Mouse (Mus musculus) gastrocnemius, postnatal 4 days (tissue): ENCODE measurements around the gene Gpr141. TPM values are rescaled to one million over a fixed set of nuclear protein-coding genes. Genes with fewer than 3 reads are reported as not detected.
"Not testable (repeated sequence)": the region's sequence is repeated elsewhere in the genome, so short reads cannot be mapped to it uniquely, and the experiment has no call there.

Experiments used
- DNase-seq, 2 experiments: peaks; one replicate each; pipeline ENCODE4 v3.0.0; 2021 to 2022; ENCODE audit warnings: low spot score in 2 of 2, mixed read lengths in 2 of 2
- long read RNA-seq, 2 experiments: library from polyadenylated mRNA; stranded (forward); transcript quantifications; one replicate each; pipeline ENCODE4 v2.0.0; 2021
- total RNA-seq, 2 experiments: library from RNA; stranded (reverse); gene quantifications; 2 replicates each; pipeline ENCODE4 v1.2.3; 2021

The Gpr141 gene
- under 1 TPM; 0.29 to 0.32 TPM for total RNA-seq
- long read RNA-seq, experiment 1, result 0 reads
- long read RNA-seq, experiment 2, result 0 reads

DNA sequence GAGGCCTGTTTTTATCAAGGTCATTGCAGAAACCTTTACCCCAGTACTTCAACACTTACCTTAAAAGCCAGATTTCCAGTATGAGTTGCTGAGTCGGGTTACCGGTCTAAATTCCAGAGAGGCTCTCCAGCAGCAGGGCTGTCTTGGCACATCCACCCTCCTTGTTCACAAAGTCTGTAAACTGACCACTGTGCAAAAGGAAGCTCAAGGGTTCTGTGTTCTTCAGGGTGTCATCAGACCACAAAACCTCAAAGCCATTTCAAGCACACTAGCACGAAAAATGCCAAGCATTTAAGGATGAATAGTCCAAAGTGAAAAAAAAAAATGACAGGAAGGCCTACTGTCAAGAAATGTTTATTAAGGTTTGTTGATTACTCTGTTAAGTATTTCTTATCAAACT lies at the start of gene Gpr141:
Gpr141 (minus strand) TSS at position 187 of the 400 bp plus-strand sequence.
- no peak for DNase-seq

DNA sequence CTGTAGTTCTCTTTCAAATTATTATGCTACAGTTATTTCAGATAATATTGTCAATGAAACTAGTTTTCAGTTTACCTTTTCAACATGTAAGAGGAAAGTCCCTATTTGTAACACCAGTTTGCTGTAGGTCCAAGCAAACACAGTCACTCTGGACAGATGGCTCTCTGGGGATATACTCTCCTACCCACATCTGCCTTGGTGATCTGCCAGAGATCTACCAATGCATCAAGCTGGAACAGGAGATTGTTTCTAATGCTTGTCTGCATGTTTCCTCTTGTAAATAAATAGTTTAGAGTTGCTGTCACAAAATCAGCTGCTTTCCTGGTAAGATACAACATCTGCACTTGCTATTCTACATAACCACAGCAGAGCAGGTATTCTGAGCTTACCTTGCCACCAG lies 40.2 kb upstream of the Gpr141 start:
- DNase-seq, result no peak

DNA sequence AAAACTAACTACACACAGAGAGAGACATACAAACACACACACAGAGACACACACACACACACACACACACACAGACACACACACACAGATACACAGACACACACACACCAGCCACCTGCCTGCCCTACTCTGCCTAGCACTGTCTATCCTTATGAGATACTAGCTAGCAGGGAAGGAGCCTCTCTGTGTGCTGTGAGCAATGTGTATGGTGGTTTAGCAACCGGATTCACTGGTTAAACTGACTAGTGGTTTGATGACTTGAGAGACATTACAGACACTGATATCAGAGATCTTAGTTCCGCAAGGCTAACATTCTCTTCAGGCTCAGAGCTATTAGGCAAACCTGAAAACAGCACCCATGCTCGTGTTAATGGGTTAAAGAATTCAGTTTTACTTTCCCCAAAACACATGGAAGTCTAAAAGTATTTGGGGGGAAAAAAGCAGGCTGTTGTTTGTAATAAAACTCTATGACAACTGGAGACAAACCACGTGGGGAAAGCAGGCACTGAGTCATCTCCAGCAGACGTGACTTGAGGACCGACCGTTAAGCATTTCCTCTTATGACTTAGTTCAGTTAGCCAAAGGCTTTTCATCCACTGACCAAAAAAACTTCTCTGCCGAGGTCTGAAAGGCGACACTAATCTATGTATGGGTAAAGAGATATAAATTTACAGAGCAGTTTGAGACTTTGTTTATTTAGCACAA lies 30.7 kb upstream of the Gpr141 start:
- DNase-seq, result no peak

DNA sequence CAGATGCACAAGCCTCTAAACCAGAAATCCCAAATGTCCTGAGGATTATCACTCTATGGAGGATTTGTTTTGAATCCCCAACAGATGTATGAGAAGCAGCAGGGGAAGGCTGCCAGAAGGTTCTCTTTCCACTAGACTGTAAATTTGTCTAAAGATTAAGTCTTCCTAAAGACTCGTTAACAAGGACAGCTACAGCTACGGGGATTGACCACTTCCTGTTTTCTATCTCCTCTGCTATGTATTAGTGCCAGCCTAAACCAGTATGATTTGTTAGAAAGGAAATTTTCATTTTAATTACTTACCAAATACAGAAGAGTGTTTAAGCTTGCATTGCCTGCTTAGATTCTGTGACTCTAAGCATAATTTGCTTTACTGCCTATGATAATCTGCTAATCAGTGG lies 30.0 kb upstream of the Gpr141 start:
- no peak for DNase-seq

DNA sequence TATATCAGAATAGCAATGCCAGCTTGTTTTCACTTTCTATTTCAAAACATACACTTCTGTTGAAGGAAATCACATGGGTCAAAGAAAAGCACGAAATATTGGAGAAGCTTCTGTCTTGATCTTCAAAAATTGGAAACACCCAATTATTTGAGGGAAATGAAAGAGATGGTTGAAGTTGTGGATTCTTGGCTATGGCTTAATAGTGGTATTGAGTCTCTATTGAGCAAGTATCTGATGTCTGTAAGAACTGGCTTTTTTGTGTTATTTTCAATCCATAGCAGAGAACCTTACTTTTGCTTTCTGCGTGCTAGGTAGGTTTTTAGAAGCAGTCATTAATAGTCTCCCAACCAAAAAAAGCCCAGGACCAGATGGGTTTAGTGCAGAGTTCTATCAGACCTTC lies 19.4 kb upstream of the Gpr141 start:
- DNase-seq, result no peak

DNA sequence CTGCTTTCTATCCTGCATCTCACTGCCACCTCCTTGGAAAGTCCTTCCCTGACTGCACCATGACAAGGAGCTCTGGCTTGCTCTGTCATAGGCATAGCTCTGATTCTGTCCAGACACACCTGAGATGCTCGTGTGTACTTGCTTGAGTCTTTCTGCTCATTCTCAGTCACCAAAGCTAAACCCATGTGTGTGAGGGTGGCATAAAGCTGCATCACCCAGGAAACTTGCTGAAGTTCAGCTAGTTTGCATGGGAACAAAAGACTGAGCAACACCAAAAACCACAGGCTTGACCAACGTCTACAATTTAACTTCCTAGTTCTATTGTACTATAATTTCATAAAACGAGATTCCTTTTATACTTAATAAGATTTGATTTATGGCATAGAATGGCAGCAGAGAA lies 18.6 kb upstream of the Gpr141 start:
- DNase-seq, result no peak

DNA sequence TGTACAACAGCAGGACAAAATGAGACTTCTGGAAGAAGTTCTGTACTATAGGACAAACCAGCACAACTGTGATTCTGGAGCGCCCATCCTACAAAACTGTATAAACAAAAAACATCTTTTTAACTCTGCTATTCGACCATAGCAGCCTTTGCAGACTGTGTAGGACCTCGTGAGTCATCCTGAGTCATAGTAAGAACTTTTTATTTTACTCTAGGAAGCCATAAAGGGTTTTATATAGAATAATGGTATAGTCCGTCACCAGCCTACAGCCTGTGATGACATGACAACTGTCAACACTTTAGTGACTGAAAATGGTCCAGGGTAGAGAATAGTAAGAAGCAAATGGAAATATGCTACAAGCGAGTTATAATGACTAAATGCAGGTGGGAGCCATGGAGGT lies 17.6 kb upstream of the Gpr141 start:
- DNase-seq, result no peak

DNA sequence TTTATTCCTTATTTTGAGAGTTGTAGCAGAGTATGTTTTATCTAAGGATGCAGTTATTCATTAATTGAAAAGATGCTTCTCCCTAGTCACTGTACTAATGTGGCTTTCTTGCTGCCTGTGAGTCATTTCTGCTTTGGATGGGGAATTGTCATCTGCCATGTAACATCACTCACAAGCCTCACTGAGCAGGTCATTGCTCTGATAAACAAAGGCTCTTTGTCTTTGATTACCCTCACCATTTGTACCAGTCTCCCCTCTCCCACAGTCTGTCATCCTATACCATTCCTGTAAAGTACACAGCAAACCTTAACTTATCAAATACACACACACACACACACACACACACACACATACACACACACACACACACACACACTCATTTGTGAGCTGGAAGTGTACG lies 16.1 kb upstream of the Gpr141 start:
- no peak for DNase-seq

DNA sequence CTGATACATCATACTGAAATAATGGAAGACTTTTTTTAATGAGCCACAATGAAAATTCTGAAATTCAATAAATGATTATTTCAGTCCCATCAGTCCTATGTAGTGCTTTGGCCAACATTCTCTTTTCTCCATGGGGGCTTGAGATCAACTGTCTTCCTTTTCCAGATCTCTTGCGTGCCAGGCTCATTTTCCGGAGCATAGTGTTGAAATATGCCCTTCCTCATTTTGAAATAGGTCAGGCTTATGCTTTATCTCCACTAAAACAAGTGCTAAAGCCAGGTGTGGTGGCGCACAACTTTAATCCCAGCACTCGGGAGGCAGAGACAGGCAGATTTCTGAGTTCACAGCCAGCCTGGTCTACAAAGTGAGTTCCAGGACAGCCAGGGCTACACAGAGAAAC lies 6.5 kb upstream of the Gpr141 start:
- no peak for DNase-seq

DNA sequence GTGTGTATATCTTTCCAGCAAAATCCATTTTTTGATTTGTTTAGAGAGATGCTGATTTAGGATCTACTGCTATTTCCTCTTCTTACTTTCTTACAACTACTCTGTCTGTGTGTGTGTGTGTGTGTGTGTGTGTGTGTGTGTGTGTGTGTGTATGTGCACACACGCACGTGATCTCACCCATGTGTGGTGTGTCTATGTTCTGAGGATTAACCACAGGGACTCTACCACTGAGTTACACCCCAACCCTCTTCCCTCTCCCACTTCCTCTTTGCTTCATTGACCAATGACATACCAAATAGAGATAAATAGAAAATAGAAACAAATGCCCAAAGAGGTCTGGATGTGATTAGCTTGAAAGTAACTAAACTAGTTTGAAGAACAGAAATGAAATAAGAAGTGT lies 4.0 kb upstream of the Gpr141 start:
- no peak for DNase-seq

DNA sequence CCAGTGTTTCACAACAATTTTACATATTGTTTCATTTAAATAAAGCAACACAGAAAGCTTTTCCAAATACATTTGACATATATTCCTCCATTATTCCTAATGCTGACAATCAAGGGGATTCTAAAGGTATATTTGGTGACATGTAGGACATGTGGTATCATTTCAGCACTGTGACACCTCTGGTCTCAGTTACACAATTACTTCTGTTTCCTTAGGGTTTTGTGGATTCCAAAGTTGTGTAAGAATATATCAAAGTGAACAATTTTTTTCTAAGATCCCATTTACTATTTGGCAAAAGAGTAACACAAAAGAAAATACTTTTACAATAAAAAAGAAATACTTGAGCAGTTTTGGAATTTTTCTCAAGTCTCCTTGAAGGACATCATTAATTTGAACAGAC lies 2.4 kb downstream of the Gpr141 start:
- no peak for DNase-seq

DNA sequence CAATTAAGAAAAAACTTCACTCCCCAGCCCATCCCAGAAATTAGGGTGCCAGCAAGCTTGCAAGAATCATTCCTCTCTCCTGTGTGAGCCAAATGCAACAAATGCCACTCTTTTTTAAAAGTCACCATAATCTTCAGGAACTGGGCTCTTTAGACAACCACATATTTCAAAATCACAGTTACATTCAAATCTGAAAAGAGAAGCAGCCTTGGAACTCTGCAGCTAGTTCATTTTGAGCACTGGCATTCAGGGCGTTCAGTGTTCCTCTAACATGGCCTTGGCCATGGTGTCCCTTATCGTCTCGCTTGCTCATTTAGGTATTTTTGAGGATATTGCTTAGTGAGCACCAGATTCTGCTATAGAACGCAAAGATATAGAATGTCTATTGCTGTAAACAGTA lies 4.1 kb downstream of the Gpr141 start:
- DNase-seq, result no peak

DNA sequence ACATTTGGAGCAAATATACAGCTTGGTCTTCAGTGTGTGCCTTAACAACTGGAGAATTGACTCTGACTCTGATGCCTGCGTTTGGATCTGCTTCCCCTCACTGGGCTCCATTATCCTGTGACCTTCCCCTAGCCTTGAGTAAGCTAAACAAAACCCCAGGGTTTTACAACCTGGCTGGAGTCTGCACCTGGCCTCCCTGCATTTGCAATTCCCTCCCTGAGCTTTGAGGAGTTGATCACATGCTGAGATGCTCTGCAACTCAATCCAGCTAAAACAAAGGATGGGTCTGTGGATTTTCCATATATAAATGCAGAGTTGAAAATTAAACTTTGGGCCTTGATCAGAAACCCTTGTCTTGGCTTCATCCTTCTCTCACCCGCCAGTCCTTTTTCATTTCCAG lies 4.8 kb downstream of the Gpr141 start:
- DNase-seq, result no peak

DNA sequence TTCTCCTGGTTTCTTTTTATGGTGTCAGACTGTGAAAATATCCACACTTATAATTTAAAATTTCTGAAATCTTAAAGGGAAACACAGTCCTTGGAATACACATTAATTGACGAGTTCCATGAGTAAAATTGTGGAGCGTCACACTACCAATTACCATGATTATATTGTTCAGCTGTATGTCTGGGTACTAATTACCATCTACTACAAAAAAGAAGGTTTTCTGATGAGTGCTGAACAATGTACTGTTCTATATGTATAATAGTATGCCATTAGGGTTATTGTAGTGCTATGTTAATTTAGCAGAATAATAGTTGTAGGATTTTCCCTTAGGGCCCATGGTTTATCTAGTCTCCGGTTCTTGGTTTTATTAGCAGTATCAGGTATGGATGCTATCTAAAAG lies 29.1 kb downstream of the Gpr141 start:
- no peak for DNase-seq

DNA sequence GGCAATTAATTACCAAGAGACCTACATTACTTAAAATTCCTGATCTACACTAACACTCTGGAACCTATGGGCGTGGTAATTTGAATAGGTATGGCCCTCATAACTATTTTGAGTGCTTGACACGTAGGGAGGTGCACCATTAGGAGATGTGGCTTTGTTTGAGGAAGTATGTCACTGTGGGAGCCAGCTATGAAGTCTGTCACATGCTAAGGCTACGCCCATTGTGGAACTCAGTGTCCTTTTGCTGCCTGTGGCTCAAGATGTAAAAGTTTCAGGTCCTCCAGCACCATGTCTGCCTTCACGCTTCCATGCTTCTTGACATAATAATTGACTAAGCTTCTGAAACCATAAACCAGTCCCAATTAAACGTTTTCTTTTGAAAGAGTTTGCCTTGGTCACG lies 29.6 kb downstream of the Gpr141 start:
- no peak for DNase-seq

DNA sequence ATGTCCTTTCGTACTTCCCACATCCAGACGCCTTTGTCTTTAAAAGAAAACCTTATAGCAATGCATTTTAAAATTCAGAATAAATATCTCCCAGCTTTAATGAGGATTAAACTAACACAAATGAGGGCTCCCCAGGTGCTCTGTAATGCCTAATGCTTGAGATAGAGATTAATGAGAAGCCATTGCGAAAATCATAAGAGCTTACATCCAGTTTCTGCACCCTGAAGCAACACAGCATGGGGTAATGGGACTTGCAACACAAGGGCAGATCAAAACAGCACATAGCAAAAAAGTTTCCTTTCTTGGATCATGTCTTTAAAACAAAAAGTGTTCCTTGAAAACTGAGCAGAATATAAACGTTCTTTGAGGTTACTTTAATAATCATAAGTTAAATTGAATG lies 30.3 kb downstream of the Gpr141 start:
- no peak for DNase-seq

DNA sequence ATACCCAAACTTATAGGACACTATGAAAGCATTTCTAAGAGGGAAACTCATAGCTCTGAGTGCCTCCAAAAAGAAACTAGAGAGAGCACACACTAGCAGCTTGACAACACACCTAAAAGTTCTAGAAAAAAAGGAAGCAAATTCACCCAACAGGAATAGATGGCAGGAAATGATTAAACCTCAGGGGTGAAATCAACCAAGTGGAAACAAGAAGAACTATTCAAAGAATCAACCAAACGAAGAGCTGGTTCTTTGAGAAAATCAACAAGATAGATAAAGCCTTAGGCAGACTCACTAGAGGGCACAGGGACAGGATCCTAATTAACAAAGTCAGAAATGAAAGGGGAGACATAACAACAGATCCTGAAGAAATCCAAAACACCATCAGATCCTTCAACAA lies 36.1 kb downstream of the Gpr141 start:
- DNase-seq, result not testable (repeated sequence)

DNA sequence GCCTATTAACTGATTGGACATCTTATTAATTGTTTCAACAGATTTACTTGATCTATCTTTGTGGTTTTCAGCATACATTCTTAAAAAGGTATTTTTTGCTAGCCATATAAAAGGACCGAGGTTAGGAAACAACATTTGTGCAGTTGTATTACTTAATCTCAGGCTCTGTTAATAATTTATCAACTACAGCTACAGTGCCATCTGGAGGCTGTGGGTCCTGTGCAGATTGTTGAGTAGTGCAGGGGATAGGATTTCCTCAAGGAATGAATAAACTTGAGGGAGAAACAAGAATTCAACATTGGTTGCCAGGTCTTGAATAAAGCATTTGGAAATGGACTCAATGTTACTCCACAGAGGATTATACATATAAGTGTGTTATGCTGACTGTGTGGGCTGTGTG lies 53.9 kb downstream of the Gpr141 start:
- no peak for DNase-seq

DNA sequence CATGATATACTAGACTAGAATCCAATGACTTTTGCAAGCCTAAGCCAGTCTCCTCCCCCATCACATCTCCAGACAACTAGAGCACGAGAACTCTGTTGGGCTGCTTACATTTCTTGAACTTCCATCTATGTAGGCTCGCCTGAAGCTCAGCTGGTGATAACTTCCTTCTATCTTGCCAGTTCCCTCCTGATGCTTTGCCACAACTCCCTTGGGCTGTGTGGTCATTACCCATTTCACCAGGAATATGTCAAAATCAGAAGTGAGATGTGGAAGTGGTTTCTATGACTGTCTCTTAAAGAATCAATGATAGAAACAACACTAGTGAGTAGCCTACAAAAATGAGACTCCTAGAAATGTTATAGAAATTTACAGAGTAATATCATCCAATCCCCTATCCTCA lies 56.9 kb downstream of the Gpr141 start:
- no peak for DNase-seq

DNA sequence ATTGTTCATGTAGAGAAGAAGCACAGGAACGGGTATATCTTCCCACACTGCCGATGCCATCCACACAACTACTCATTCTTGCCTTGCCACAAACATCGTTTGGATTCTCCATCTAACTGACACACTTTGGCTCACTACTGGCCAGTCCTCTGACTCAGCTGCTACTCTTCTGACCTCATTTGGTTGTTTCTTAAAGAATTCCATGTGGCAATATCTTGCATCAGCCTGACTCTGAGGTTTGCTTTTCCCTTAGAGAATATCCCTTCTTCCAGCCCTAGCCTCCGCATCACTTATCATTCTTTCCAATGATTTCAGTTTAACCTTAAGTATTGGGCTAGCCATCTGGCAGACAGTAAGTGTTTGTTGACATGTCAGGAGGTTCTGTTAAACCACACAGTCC lies 59.8 kb downstream of the Gpr141 start:
- no peak for DNase-seq

DNA sequence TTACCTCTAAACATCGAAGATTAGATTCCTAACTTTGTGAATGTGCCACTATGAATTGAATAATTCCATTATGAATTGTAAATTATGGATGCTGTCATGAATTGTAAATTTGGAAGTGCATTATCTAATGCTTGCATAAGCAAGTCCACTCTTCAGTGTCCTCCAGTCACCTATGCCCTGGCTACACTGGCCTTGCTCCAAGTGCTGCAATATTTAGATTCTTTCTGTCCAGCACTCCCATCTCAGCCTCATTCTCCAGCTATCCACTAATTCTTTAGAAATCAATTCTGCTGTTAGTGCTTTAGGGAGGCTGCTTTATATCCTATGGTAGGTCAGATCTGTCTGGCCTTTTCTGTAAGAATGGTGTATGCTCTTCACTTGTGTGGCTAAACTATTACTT lies 60.8 kb downstream of the Gpr141 start:
- DNase-seq, result no peak

DNA sequence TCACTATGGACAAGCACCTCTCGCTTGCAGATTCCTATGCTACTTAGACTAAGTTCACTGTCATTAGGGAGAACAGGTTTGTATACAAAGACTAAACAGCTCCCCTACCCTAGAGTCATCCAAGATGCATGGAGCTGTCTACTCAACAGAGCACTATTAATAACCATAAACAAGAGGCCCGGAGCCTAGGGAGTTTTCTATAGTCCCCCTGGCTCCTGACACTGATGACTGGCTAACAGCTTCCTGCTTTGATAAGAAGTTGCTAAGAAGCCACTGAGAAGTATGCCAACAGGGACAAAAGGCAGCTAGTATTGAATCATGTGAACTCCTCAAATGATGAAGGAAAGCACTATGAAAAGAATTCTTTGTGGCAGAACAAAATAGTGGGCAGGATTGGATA lies 78.3 kb downstream of the Gpr141 start:
- no peak for DNase-seq

DNA sequence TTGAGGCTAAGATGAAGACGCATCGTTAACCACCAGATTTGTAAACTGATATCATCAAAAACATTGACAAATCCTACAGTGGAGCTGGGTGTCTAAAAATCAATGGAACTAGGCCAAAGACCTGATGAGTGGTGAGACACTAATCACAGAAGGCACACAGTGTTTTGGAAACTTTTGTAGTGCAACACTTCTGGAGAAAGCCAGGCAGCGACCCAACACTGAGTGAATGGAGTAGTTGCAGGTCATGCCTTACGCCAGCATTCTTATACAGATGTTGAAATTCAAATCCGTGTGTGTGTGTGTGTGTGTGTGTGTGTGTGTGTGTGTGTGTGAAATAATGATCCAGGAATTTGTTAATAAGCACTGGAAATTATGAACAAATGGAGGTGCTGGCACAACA lies 79.5 kb downstream of the Gpr141 start:
- DNase-seq, result no peak

DNA sequence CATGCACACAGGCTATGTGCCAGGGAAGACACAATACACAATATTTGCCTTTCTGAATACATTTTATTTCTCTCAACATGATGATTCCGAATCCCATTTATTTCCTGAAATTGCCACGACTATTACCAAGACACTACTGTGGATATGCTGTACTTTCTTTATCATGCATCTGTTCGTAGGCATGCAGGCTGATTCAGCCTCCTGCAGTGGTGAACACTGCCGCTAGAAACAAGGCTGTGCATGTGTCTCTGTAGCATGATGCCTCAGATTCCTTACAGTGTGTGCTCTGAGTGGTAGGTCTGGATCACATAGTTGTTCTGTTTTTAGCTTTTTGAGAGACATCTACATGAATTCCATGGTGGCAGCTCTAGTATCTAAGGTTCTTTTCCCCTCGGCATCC lies 89.5 kb downstream of the Gpr141 start:
- no peak for DNase-seq
